Comparison of ENCODE assay signal across 1 mouse cellular context in the genomic region with DNA sequence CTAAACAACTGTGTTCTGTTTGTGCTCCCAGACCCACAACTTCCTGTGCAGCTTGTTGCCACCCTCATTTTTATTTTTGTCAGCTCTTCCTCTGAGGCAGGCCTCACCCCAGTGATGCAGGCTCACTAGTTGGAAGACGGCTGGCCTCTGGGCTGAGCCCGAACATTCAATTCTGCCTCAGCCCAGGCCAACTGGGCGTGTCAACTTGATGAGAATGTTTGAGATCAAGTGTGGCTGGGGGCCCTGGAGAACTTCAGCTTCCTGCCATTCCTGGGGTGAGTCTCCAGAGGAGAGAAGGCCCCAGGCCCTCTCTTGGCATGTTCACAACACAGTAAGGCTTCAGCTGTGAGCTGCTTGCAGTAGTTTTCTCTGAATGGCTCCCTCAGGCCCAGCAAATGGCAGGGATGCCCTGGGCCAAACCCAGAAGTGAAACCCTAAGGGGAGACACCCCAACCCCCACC.
TF ChIP-seq lines count a peak whose summit lies in the region.

No protein-coding gene starts in this region.

TF ChIP-seq in MEL, 35 proteins besides CTCF, POLR2A, EP300 and RAD21 (continued from another document):
- TF ChIP-seq MXI1 (IDR thresholded peaks at IDR 0.05; ENCODE audit: low read depth, low read length): no peak
- no peak for TF ChIP-seq UBTF (IDR thresholded peaks at IDR 0.05; ENCODE audit: borderline replicate concordance, insufficient read depth, low read depth, low read length)
- no peak for TF ChIP-seq ZC3H11A (IDR thresholded peaks at IDR 0.05; ENCODE audit: low read depth, low read length)
- no peak for TF ChIP-seq RCOR1 (IDR thresholded peaks at IDR 0.05; ENCODE audit: low read depth, low read length)
- TF ChIP-seq ZNF384 (IDR thresholded peaks at IDR 0.05; ENCODE audit: low read depth, low read length): no peak
- TF ChIP-seq MEF2A (IDR thresholded peaks at IDR 0.05; ENCODE audit: extremely low read depth, insufficient replicate concordance, low read depth, low read length, poor library complexity, severe bottlenecking): no peak
- TF ChIP-seq POLR2AphosphoS2 (IDR thresholded peaks at IDR 0.05; ENCODE audit: low read length): no peak
- TF ChIP-seq MYC (IDR thresholded peaks at IDR 0.05; ENCODE audit: low read depth, low read length): no peak
- no peak for TF ChIP-seq JUND (IDR thresholded peaks at IDR 0.05; ENCODE audit: low read depth, low read length)
- 0 out of 2 replicates have a peak, but pooled peaks have one; percentile 24 for TF ChIP-seq HCFC1 (IDR thresholded peaks at IDR 0.05; ENCODE audit: low read depth, low read length)
- TF ChIP-seq NRF1 (IDR thresholded peaks at IDR 0.05; ENCODE audit: insufficient read depth, low read depth, low read length, poor library complexity, severe bottlenecking): no peak
- peak; percentile 35; the same call in 1 of the 2 replicates for TF ChIP-seq SIN3A (IDR thresholded peaks at IDR 0.05; ENCODE audit: low read length)
- no peak for TF ChIP-seq TAL1 (IDR thresholded peaks at IDR 0.05; ENCODE audit: low read length)
- no peak for TF ChIP-seq MAFK (IDR thresholded peaks at IDR 0.05; ENCODE audit: borderline replicate concordance, low read depth, low read length)
- TF ChIP-seq USF1 (IDR thresholded peaks at IDR 0.05; ENCODE audit: low read depth, low read length): no peak
- no peak for TF ChIP-seq USF2 (IDR thresholded peaks at IDR 0.05; ENCODE audit: borderline replicate concordance in 1 of 2, insufficient read depth in 1 of 2, low read depth in 1 of 2, low read length in 2 of 2)
- no peak for TF ChIP-seq ZKSCAN1 (IDR thresholded peaks at IDR 0.05; ENCODE audit: low read depth, low read length)
TF ChIP-seq in MEL: peak in this region for 5.
